Mouse (Mus musculus) adrenal gland, adult 18-20 months (tissue): ENCODE measurements around the gene Ddx59. TPM values are rescaled to one million over a fixed set of nuclear protein-coding genes. Genes with fewer than 3 reads are reported as not detected.
A peak's percentile ranks its signal among the peaks of the same experiment; 100 is the strongest.

Source experiments
- DNase-seq, 2 experiments: peaks; one replicate each; pipeline ENCODE4 v3.0.0; 2021 to 2022; ENCODE audit warnings: low spot score in 2 of 2
- total RNA-seq, 2 experiments: library from RNA; stranded (reverse); gene quantifications; 1 replicate in 1 of 2; 2 replicates in 1 of 2; pipeline ENCODE4 v1.2.3; 2021

Gene Ddx59
- total RNA-seq, 2 experiments from 2014 or later = 10.3 to 12.4 TPM

- no peak for DNase-seq
Measured at GRCm38 (mm10) chr1:136447338-136447737, 32.3 kb downstream of the Ddx59 start.

DNA sequence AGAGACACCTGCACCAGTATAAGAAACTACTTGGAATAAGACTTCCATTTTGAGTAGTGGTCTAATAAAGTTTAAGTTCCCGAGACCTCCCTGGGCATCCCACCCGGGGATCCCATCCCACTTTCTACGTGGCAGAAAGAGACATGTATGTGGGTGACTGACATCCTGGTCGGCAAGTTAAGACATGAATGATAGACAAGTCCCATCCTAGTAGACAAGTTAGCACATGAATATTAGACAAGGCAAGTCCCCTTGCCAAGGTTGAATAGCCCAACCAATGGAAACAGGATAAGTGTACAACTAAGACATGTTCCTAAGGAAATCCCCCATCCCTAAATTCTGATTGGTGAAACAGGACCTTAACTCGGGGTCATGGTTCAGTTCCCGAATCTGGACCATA lies 34.5 kb downstream of the Ddx59 start:
- no peak for DNase-seq

GRCm38 (mm10) chr1:136450206-136450605 lies 35.1 kb downstream of the Ddx59 start:
- no peak for DNase-seq

DNA sequence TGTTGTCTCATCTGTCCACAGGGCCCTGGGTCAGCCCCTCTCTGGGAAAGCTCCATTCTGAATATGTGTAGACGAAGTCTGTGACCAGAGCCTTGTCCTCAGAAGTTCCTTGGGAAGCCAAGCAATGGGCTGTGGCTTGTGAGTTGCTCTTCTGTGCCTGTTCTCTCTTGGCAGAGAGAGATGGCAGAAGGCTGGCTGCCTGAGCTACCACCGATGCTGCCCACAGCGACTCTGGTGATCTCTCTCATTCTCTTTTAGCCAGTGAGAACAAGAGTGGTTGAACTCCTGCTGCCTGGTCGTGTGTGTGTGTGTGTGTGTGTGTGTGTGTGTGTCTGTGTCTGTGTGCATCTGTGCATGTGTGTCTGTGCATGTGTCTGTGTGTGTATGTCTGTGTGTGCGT lies 37.4 kb downstream of the Ddx59 start:
- DNase-seq = no peak

GRCm38 (mm10) chr1:136455756-136456585 lies 40.9 kb downstream of the Ddx59 start:
- DNase-seq = no peak

DNA sequence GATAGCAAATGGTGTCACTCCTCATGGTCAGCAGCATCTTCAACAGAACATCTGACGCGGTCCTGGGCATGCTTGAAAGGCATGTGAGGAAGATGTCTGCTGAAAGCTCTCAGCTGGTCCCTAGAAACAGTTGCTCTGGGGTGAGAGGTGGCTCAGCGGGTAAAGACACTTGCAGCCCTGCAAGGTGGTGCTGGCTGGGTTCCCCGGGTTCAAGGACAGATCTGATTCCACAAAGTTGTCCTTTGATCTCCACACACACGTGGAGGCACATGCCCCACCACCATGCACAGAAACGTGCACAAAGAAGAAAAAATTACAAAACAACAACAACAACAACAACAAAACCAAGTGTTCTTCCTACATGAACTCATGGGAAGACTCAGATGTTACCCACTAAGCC lies 41.7 kb downstream of the Ddx59 start:
- DNase-seq = no peak

DNA sequence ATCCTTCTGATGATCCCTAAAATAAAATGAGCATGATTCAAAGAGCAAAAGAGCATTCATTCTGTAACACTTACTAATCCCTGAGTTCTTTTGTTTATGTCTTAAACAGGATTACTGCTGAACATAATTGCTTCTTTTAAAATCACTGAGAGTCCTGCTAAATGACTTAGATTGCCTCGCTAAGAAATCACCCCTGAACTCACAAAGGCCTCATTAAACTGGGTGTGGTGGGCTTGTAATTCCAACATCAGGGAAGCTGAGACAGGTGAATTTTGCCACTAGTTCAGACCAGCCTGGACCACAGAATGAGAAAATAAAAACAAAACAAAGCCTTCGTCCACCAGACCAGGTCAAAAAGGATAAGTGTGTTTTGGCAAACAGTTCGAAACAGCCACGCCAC lies 42.3 kb downstream of the Ddx59 start:
- no peak for DNase-seq

- DNase-seq = no peak
Measured at GRCm38 (mm10) chr1:136458691-136459245, 43.7 kb downstream of the Ddx59 start.

- no peak for DNase-seq
Measured at GRCm38 (mm10) chr1:136462443-136462842, 47.4 kb downstream of the Ddx59 start.

GRCm38 (mm10) chr1:136465168-136465567 lies 50.1 kb downstream of the Ddx59 start:
- DNase-seq = no peak

GRCm38 (mm10) chr1:136466143-136466811 lies 51.2 kb downstream of the Ddx59 start, which contains the start of gene Kif14:
TSS of gene Kif14 (plus strand) at chr1:136466343.
- peak; percentile 89 to 90 for DNase-seq

DNA sequence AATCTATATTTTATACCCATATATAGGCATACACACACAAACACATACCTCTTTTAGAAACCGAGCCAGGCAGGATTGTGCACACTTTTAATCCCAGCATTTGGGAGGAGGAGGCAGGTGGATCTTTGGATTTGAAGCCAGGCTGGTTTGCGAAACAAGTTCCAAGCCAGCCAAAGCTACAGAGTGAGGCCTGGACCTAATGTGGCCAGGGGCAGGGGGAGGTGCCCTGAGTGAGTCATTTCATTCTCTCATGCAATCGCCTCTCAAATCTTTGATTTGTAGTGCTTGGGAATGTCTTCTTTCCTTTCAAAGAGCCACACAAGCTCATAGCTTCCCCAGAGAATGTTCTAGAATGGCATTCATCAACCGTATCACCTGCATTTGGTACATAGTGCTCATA lies 54.3 kb downstream of the Ddx59 start:
- no peak for DNase-seq

DNA sequence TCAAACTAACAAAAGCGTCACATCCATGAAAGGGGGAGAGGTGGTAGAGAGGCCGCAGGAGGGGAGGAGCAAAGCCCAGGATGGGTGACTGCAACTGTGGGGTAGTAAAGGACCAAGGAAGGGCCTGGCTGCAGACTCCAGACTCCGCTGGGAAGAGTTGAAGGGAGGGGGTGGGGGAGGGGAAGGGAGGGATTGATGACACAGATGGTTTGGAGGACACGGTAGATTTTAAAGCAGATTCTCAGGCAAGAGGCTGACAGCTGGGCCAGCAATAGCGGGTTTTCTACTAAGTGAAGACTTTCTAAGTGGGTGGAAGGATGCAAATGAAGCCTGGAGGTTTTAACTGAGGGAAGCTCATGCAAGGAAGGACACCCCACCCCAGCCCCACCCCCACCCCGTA lies 55.4 kb downstream of the Ddx59 start:
- DNase-seq = no peak

Other genes with a start within 250 kb of the Ddx59 start
- gene Mroh3, start 202.4 kb upstream of the Ddx59 start, total RNA-seq = not detected
- under 1 TPM in 1 of 2 experiments, not detected in 1; 0.29 TPM for gene Inava, start 181.0 kb upstream of the Ddx59 start, total RNA-seq
- not detected for gene Gpr25, start 154.4 kb upstream of the Ddx59 start, total RNA-seq
- gene Camsap2, start 69.2 kb upstream of the Ddx59 start, total RNA-seq = 10 to 100 TPM; 42.3 to 42.6 TPM
- under 1 TPM; 0.23 to 0.48 TPM for gene Kif14, start 51.1 kb downstream of the Ddx59 start, total RNA-seq
- gene Zfp281, start 209.6 kb downstream of the Ddx59 start, total RNA-seq = 10 to 100 TPM; 15.3 to 19.7 TPM